Mouse (Mus musculus): ENCODE results near the gene Gm20479. TPM values are rescaled to one million over a fixed set of nuclear protein-coding genes. Genes with fewer than 3 reads are reported as not detected.

Gm20479 gene
- total and polyA plus RNA-seq, 2 experiments from 2014 or later, result not detected

DNA sequence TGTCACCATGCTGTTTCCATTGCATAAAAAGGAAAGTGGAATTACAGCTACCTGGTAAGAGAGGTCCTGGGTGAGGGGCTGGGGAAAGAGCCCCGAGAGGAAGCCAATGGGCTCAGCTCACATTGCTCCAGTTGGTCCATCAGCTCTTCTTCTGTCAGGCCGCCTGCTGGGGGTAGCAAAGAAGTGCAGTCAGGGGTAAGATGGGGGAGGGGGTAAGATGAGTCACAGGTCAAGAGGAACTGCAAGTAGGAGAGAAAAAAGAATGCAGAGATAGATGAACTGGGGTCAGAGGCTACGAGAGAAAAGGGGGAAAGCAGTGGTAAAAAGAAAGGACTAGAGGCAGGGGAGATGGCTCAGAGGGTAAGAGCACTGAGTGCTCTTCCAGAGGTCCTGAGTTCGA, 14.6 kb downstream of the Gm20479 start:
- H3K4me1 ChIP-seq (ENCODE audit: insufficient read depth, low read length), result peaks cover 2% of the 10 kb centered on the region; the same call in 1 of the 2 replicates

DNA sequence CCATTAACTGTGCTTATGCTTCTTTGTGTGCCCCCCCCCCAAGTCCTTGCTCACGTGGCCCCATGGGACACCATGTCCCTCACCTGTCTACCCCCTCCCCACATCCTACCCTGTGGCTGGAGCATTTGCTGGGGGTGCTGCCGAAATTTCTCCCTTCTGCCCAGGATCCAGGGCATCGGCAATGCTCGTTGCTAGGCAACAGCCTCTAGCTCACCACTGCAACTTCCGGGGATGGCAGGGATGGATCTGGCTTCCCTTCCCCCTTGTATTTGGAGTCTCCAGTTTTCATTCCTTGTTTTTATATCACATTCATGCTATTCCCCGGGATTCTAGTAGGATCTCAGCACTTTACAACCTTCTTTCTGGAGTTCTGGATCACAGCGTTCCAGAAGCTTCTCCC, 17.7 kb downstream of the Gm20479 start:
- Histone ChIP-seq H3K27ac (ENCODE audit: low read depth, low read length) (peak overlapping the region; percentile 68), H3K9ac (replicated peaks; ENCODE audit: low read length, poor library complexity, severe bottlenecking) (peak overlapping the region; percentile 42; the same call in 1 of the 2 replicates), H3K27me3 (ENCODE audit: insufficient read depth, low read length) (peaks cover 28% of the 10 kb centered on the region), H3K4me2 (ENCODE audit: low read depth, low read length, poor library complexity, severe bottlenecking) (peak overlapping the region; percentile 51), H3K4me3 (ENCODE audit: low read depth, low read length) (peak overlapping the region; percentile 29), H3K4me1 (ENCODE audit: insufficient read depth, low read length) (peaks cover 9% of the 10 kb centered on the region; the same call in 1 of the 2 replicates), H3K9me3 (ENCODE audit: low read length) (no peaks in the 10 kb centered on the region), H3K36me3 (ENCODE audit: insufficient read depth, low read length) (peaks cover 15% of the 10 kb centered on the region)
- 18% methylated on average over 7 of the region's 7 CpGs for WGBS
- DNase-seq (ENCODE audit: low spot score) (peak; percentile 79), ATAC-seq (ENCODE audit: low FRiP score) (peak; percentile 50; the same call in 1 of the 2 replicates)
- TF ChIP-seq CTCF (IDR thresholded peaks at IDR 0.05), result no peak; the same call in 1 of the 2 replicates

More for the DNA sequence above, 14.6 kb downstream of the Gm20479 start:
- DNase-seq (ENCODE audit: low spot score) (no peak), ATAC-seq (ENCODE audit: low FRiP score) (no peak)
- Histone ChIP-seq H3K4me3 (ENCODE audit: low read depth, low read length) (no peak overlapping the region), H3K27me3 (ENCODE audit: insufficient read depth, low read length) (peaks cover 6% of the 10 kb centered on the region), H3K36me3 (ENCODE audit: insufficient read depth, low read length) (peaks cover 27% of the 10 kb centered on the region), H3K9ac (replicated peaks; ENCODE audit: low read length, poor library complexity, severe bottlenecking) (no peak overlapping the region), H3K9me3 (ENCODE audit: low read length) (no peaks in the 10 kb centered on the region), H3K27ac (ENCODE audit: low read depth, low read length) (no peak overlapping the region), H3K4me2 (ENCODE audit: low read depth, low read length, poor library complexity, severe bottlenecking) (no peak overlapping the region)
- TF ChIP-seq CTCF (IDR thresholded peaks at IDR 0.05), result peak; percentile 37
- 42% methylated on average over 4 of the region's 4 CpGs for WGBS

DNA sequence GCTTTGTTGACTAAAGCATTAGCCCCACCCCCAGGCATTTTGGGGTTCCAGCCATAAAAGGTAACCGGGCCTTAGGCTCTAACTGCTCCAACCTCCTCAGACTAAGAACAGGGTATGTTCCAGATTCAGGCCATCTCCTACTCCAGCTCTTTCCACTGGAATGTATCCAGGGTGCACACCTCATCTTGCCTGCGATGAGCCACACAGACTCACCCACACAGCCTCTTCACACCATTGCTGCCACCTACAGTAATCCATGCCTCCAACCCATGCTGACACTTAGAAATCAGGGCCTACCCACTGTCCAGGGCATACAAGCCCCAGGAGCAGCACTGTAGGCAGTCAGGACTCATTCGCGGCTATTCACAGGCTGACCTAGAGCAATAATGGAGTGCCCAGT, 18.1 kb downstream of the Gm20479 start:
- TF ChIP-seq CTCF (IDR thresholded peaks at IDR 0.05), result peak; percentile 17
- ATAC-seq (ENCODE audit: low FRiP score), result 0 out of 2 replicates have a peak, but pooled peaks have one; percentile 13
- Histone ChIP-seq H3K36me3 (ENCODE audit: insufficient read depth, low read length) (peaks cover 14% of the 10 kb centered on the region), H3K9ac (replicated peaks; ENCODE audit: low read length, poor library complexity, severe bottlenecking) (peak overlapping the region; percentile 42; the same call in 1 of the 2 replicates), H3K27me3 (ENCODE audit: insufficient read depth, low read length) (peaks cover 32% of the 10 kb centered on the region), H3K27ac (ENCODE audit: low read depth, low read length) (peak overlapping the region; percentile 68), H3K4me1 (ENCODE audit: insufficient read depth, low read length) (peaks cover 9% of the 10 kb centered on the region; the same call in 1 of the 2 replicates), H3K4me2 (ENCODE audit: low read depth, low read length, poor library complexity, severe bottlenecking) (peak overlapping the region; percentile 51), H3K9me3 (ENCODE audit: low read length) (no peaks in the 10 kb centered on the region), H3K4me3 (ENCODE audit: low read depth, low read length) (peak overlapping the region; percentile 29)
- WGBS, result 50% methylated on average over 4 of the region's 4 CpGs
- no peak for DNase-seq (ENCODE audit: low spot score)

DNA sequence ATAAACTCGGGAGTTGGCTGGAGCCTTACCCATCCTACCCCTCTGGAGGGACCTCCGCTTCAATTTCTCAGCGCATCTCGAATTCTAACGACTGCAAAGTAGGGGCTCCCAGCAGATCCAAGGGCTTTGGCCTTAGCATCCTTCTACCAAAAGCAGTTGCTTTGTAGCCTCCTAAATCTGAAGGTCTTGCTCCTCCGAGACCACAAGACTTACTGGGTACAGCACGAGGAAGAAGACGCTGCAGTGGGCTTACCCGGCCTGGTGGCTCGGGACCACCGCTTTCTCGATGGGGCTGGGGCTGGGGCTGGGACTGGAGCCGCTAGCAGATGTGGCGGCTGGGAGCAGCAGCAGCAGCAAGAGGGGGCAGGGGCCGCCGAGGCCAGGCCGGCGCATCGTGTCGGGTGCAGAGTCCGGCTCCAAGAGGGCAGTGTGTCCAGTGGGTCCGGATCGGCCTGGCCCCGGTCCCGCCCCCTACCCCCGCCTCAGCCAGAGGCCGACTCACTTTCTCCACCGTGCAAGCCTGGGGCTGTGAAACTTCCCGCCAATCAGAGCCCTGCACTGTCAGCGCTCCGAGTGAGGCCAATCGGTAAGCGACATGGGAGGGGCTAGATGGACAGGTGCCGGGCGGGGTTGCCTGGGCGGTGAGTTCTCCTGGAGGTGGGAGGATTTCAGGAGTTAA, 19.9 kb downstream of the Gm20479 start, which contains the start of gene Ltbp4:
Gene Ltbp4 (minus strand): TSS at position 518 of the 679 bp plus-strand sequence.
- WGBS, result 4% methylated on average over 36 of the region's 36 CpGs
- DNase-seq (ENCODE audit: low spot score) (no peak), ATAC-seq (ENCODE audit: low FRiP score) (no peak)
- Histone ChIP-seq H3K27me3 (ENCODE audit: insufficient read depth, low read length) (peaks cover 46% of the 10 kb centered on the region), H3K9me3 (ENCODE audit: low read length) (no peaks in the 10 kb centered on the region), H3K9ac (replicated peaks; ENCODE audit: low read length, poor library complexity, severe bottlenecking) (no peak within 1 kb of the TSS), H3K36me3 (ENCODE audit: insufficient read depth, low read length) (peaks cover 10% of the 10 kb centered on the region), H3K27ac (ENCODE audit: low read depth, low read length) (no peak within 1 kb of the TSS), H3K4me3 (ENCODE audit: low read depth, low read length) (peak within 1 kb of the TSS; percentile 14; the same call in 1 of the 2 replicates), H3K4me2 (ENCODE audit: low read depth, low read length, poor library complexity, severe bottlenecking) (peak within 1 kb of the TSS; percentile 51), H3K4me1 (ENCODE audit: insufficient read depth, low read length) (peaks cover 11% of the 10 kb centered on the region; the same call in 1 of the 2 replicates)
- TF ChIP-seq CTCF (IDR thresholded peaks at IDR 0.05), result no peak

DNA sequence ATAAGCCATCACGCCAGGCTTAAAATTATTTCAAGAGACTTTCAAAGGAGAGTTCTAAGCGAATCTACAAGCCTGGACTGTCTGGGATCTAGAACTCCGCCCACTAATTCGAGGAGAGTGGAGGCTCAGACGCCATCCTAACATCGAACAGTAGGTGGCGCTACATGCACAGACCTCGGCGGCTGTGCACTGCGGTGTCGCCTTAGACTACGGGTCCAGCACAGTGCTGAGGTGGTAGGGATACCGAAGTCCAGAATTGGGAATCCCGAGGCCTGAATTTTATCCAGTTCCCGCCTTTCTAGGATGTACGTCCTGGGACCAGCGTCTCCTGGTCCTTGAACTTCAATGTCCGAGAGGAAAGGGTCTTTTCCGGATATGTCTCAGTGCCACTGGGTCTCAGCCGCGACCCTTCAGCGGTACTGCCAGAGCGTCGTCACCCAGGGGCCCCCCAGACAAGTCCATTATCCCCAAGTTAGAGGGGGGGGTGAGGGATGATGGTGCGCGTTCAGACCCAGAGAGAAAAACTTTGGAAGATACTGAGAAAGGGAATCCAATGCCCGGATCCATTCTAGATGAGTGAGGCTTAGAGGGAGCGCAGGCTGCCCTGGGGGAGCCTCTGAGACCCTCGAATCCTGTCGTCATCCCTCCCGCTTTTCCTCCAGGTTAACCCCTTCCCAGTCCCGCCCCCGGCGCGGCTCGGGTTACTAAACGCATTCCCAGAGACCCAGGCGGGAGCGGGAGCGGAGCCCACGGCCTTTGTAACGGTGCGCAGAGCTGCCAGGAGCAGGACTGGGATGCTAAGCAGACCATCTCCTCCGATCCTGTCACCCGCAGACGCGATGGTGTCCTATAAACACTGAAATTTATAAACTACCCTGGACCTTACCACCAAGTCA, 21.0 kb downstream of the Gm20479 start:
- Histone ChIP-seq H3K4me3 (ENCODE audit: low read depth, low read length) (peak overlapping the region; percentile 13; the same call in 1 of the 2 replicates), H3K4me1 (ENCODE audit: insufficient read depth, low read length) (peaks cover 11% of the 10 kb centered on the region; the same call in 1 of the 2 replicates), H3K4me2 (ENCODE audit: low read depth, low read length, poor library complexity, severe bottlenecking) (peak overlapping the region; percentile 49), H3K27ac (ENCODE audit: low read depth, low read length) (no peak overlapping the region), H3K9ac (replicated peaks; ENCODE audit: low read length, poor library complexity, severe bottlenecking) (no peak overlapping the region), H3K9me3 (ENCODE audit: low read length) (no peaks in the 10 kb centered on the region), H3K27me3 (ENCODE audit: insufficient read depth, low read length) (peaks cover 56% of the 10 kb centered on the region), H3K36me3 (ENCODE audit: insufficient read depth, low read length) (peaks cover under 1% of the 10 kb centered on the region; the same call in 1 of the 2 replicates)
- peak; percentile 98 for TF ChIP-seq CTCF (IDR thresholded peaks at IDR 0.05)
- DNase-seq (ENCODE audit: low spot score), result peak; percentile 91
- WGBS, result 2% methylated on average over 47 of the region's 47 CpGs
- peak; percentile 75 for ATAC-seq (ENCODE audit: low FRiP score)

Measured in midbrain, postnatal 0 days (tissue).